Mouse (Mus musculus) embryonic facial prominence, embryonic 13.5 days (tissue): ENCODE data around the gene Igdcc4. TPM values are rescaled to one million over a fixed set of nuclear protein-coding genes. Genes with fewer than 3 reads are reported as not detected.

ENCODE experiments used
- ATAC-seq: fragments of 200-750 bp; cut with Nextera tagmentation; 2 replicates; pipeline ENCODE4 v1.8.0; 2017; ENCODE audit warnings: low read depth; ENCODE audit not compliant: insufficient number of reproducible peaks, insufficient read depth, low FRiP score, low TSS enrichment
- H3K27ac ChIP-seq: fragments of 300-500 bp; sonication (generic); 2 replicates; pipeline ENCODE4 v1.5.1; 2015; ENCODE audit warnings: moderate library complexity, mild to moderate bottlenecking, inconsistent platforms
- H3K27me3 ChIP-seq: fragments of 300-500 bp; sonication (generic); 2 replicates; pipeline ENCODE4 v1.6.1; 2015; ENCODE audit warnings: mild to moderate bottlenecking, inconsistent platforms
- H3K36me3 ChIP-seq: fragments of 300-500 bp; sonication (generic); 2 replicates; pipeline ENCODE4 v1.6.1; 2015; ENCODE audit warnings: mild to moderate bottlenecking, inconsistent platforms
- H3K4me1 ChIP-seq: fragments of 300-500 bp; sonication (generic); 2 replicates; pipeline ENCODE4 v1.6.1; 2015; ENCODE audit warnings: inconsistent platforms
- H3K4me2 ChIP-seq: fragments of 300-500 bp; sonication (generic); 2 replicates; pipeline ENCODE4 v1.6.1; 2015; ENCODE audit warnings: moderate library complexity, mild to moderate bottlenecking, inconsistent platforms
- H3K4me3 ChIP-seq: fragments of 300-500 bp; sonication (generic); 2 replicates; pipeline ENCODE4 v1.5.1; 2015; ENCODE audit warnings: mild to moderate bottlenecking, inconsistent platforms
- H3K9ac ChIP-seq: fragments of 300-500 bp; sonication (generic); 2 replicates; pipeline ENCODE4 v1.6.1; 2015; ENCODE audit warnings: mild to moderate bottlenecking, inconsistent platforms
- H3K9me3 ChIP-seq: fragments of 300-500 bp; sonication (generic); 2 replicates; pipeline ENCODE4 v1.6.1; 2016; ENCODE audit warnings: inconsistent platforms
- WGBS: fragments of 180-500 bp; shearing (Covaris S2); methylation state at CpG from one replicate; pipeline ENCODE4 v1.1.7; 2015; ENCODE audit warnings: mixed read lengths; 5-methylcytosine and 5-hydroxymethylcytosine counted together
- polyA plus RNA-seq: library from polyadenylated mRNA; unstranded; fragments of >200 nt; fragmentation: Nextera tagmentation; extraction: Ambion mirVana; gene quantifications from 2 replicates; pipeline ENCODE4 v1.2.1, GENCODE M21; 2015

Igdcc4 gene
- polyA plus RNA-seq, 1 experiment from 2014 or later = 31.0 TPM

DNA sequence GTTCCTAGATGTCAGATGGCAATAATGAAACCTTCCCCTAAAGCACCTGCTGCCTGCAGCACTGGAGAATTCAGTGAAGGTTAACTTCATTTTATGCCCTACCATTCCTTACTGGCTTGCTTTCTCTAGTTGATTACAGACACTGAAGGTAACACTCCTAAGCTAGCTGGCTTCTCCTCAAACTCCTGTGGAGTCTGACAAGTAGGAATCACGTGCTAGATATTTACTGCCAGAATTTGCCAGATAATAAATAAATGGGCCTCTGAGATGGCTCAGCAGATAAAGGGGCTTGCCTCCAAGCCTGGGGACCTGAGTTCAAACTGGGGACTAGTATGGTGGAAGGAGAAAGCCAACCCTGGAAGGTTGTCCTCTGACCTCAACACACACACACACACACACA, 14.5 kb upstream of the Igdcc4 start:
- Histone ChIP-seq H3K4me1 (0 out of 2 replicates have a peak, but pooled peaks cover 13% of the 10 kb centered on the region), H3K9ac (no peak overlapping the region), H3K27ac (no peak overlapping the region), H3K27me3 (no peaks in the 10 kb centered on the region), H3K4me2 (no peak overlapping the region), H3K4me3 (no peak overlapping the region), H3K36me3 (peaks cover 27% of the 10 kb centered on the region), H3K9me3 (no peaks in the 10 kb centered on the region)
- no peak for ATAC-seq
- WGBS = 73% methylated on average over 1 of the region's 1 CpGs

DNA sequence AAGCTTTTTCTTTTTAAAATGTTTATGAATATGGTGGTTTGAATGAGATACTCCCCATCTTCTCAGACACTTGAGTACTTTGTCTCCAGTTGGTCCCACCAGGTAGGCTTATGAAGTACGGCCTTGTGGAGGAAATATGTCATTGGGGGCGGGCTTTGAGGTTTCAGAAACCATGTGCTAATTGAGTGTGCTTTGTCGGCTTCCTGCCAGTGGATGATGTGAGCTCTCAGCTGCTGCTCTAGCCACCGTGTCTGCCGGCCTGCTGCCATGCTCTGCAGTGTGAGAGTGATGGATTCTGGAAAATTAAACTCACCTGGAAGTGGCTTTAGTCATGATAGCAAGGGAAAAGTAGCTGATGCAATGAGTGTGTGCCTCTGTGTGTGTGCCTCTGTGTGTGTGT, 13.8 kb upstream of the Igdcc4 start:
- WGBS = 34% methylated on average over 5 of the region's 5 CpGs
- Histone ChIP-seq H3K27me3 (no peaks in the 10 kb centered on the region), H3K27ac (no peak overlapping the region), H3K4me3 (no peak overlapping the region), H3K9me3 (no peaks in the 10 kb centered on the region), H3K36me3 (peaks cover 20% of the 10 kb centered on the region), H3K4me1 (0 out of 2 replicates have a peak, but pooled peaks cover 13% of the 10 kb centered on the region), H3K4me2 (no peak overlapping the region), H3K9ac (no peak overlapping the region)
- ATAC-seq = no peak

DNA sequence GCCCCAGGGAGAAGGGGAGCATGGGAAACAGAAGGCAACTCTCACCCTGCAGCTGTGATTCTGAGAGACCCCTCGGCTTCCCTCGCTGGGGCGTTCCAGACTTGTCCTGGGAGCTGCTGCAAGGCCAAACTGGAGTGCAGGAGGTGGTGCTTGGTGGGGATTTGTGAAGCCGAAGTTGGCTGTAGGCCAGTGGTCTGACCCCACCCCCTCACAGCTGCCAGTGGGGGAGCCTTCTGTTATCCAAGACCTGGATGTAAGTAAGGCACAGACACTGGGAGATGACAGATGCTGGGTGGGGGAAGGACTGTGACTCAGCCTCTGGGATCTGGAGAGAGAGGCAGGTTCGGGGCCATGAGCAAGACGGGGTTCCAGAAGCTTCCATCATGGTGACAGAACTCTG, 7.0 kb upstream of the Igdcc4 start:
- Histone ChIP-seq H3K4me1 (peaks cover 18% of the 10 kb centered on the region), H3K4me2 (no peak overlapping the region), H3K4me3 (no peak overlapping the region), H3K27ac (peak overlapping the region; percentile 1; the same call in 1 of the 2 replicates), H3K27me3 (no peaks in the 10 kb centered on the region), H3K9ac (no peak overlapping the region), H3K36me3 (no peaks in the 10 kb centered on the region), H3K9me3 (no peaks in the 10 kb centered on the region)
- ATAC-seq = no peak
- WGBS = 55% methylated on average over 6 of the region's 6 CpGs

DNA sequence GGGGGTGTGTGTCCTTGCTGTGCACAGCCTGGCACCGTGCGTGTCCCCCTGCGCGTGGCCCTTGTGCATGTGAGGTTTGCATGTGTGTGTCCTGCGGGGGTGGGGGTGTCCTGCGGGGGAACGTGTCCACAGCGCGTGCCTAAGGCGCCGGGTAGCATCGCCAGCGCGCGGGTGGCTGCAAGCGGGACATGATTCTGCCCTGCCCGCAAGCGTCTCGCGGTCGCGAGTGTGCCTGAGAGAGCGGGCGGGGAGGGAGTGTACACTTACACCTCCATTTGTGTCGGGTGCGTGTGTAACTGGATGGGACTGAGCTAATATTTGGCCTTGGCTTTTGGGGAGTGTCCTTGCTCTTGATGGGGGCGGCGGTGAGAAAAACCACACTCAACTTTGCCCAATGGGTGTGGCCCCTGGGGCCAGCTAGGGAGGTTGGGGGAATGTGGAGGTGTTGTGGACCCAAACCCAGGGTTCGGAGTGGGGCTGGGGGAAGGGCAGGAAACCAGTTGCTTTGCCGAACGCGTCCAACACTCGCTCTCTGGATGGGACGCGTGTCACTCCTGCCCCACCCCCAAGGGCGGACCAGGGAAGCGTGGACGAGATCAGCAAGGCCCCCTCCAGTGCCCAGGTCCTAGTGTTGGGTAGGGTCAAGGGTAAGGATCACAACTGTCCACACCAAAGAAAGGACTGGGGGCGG, 545 bp downstream of the Igdcc4 start:
- peak overlapping the region; percentile 95 for H3K27ac ChIP-seq
- peak; percentile 44; the same call in 1 of the 2 replicates for ATAC-seq
- H3K4me3 ChIP-seq = peak overlapping the region; percentile 82
- peak overlapping the region; percentile 92 for H3K4me2 ChIP-seq
- peaks cover 35% of the 10 kb centered on the region for H3K4me1 ChIP-seq
- H3K9ac ChIP-seq = peak overlapping the region; percentile 92
- WGBS = under 1% methylated on average over 39 of the region's 39 CpGs
- H3K27me3 ChIP-seq = no peaks in the 10 kb centered on the region
- 0 out of 2 replicates have a peak, but pooled peaks cover 2% of the 10 kb centered on the region for H3K9me3 ChIP-seq
- H3K36me3 ChIP-seq = no peaks in the 10 kb centered on the region

DNA sequence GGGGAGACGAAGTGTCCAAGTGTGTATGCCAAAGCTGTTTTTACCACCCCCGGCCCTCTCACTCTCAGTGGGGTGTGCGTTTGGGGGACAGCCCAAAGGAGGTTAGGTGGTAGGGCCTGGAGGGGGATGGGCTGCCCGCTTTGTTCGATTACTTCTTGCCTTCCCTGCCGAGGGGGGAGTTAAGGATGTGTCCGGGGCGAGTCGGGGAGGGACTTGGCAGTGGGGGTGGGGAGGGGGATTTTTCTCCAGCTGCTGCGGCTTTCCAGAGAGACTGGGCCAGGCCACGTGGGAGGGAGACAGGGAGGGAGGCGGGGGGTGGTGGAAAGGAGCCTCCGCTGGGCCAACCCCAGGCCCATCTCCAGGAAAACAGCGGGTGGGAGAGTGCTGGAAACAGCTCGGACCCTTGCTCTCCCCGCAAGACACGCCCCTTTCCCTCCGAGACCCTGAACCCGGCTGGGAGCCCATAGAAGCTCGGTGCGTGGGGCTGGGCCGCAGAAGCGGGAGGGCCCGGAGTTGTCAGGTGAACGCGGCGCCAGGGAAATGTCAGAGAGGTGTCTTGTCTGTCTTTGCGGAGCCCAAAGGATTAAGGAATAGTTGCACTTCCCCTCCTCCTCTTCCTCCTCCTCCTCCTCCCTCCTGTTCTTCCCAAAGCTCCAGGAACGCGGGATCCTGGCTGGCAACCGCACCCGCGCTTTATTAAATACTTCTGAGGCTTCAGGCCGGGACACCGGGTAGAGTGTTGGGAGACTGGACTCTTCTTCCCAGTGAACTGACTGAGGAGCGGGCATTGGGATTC, 1.3 kb downstream of the Igdcc4 start:
- H3K9ac ChIP-seq = peak overlapping the region; percentile 92
- H3K36me3 ChIP-seq = no peaks in the 10 kb centered on the region
- ATAC-seq = peak; percentile 72
- H3K27ac ChIP-seq = peak overlapping the region; percentile 95
- H3K4me2 ChIP-seq = peak overlapping the region; percentile 92
- H3K4me3 ChIP-seq = peak overlapping the region; percentile 82
- H3K4me1 ChIP-seq = peaks cover 35% of the 10 kb centered on the region
- WGBS = under 1% methylated on average over 36 of the region's 36 CpGs
- no peaks in the 10 kb centered on the region for H3K27me3 ChIP-seq
- H3K9me3 ChIP-seq = 0 out of 2 replicates have a peak, but pooled peaks cover 2% of the 10 kb centered on the region

DNA sequence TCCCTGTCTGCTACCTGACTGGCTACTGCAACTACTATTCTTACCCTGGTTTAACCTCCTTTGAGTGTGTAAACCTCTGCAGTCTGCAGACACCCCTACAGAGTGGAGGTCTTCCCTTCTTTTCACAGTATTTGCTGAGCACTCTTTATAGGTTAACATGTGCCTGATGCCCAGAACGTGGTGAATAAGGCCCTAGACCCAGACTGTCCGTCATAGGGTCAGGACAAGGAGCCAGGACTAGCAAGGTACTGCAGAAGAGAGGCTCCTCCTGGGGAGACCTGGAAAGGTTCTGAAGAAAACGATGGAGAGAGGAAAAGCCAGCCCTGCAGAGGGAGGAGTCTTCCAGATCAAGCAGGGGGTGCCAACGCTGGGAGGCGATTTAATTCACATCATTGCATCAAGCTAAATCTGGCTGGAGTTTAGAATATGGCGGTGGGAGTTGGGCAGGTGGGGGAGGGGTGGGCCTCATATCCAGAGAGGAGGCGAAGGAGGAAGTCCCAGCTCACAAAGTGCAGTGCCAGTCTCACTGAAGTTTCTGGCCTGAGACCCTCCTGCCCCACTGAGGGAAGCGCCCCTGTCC, 2.0 kb downstream of the Igdcc4 start:
- ATAC-seq = no peak
- Histone ChIP-seq H3K4me1 (peaks cover 40% of the 10 kb centered on the region), H3K9ac (peak overlapping the region; percentile 92), H3K9me3 (0 out of 2 replicates have a peak, but pooled peaks cover 2% of the 10 kb centered on the region), H3K27ac (peak overlapping the region; percentile 95), H3K4me2 (peak overlapping the region; percentile 92), H3K36me3 (no peaks in the 10 kb centered on the region), H3K27me3 (no peaks in the 10 kb centered on the region), H3K4me3 (peak overlapping the region; percentile 82)
- WGBS = 20% methylated on average over 8 of the region's 8 CpGs

DNA sequence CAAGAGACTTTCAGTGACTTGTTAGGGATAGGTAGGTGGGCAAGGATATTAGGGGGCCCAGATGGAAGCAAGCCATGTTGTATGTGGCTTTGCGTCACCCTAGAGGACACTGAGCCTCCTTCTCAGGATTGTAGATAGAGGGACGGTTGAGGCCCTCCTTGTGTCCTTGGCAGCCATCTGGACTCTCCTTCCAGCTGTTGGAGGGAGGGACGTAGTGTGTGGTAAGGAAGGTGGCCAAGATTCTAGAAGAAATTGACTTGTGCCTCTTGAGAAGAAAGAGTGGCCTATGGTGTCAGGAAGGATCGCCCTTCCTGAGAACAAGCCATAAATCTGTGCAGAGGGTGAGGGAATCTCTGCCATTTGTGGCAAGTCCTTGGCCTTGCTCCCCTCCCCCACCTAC, 5.5 kb downstream of the Igdcc4 start:
- Histone ChIP-seq H3K27me3 (no peaks in the 10 kb centered on the region), H3K4me3 (no peak overlapping the region), H3K36me3 (no peaks in the 10 kb centered on the region), H3K4me2 (no peak overlapping the region), H3K9me3 (no peaks in the 10 kb centered on the region), H3K9ac (no peak overlapping the region), H3K27ac (no peak overlapping the region), H3K4me1 (peaks cover 60% of the 10 kb centered on the region)
- no peak for ATAC-seq
- 88% methylated on average over 4 of the region's 4 CpGs for WGBS

DNA sequence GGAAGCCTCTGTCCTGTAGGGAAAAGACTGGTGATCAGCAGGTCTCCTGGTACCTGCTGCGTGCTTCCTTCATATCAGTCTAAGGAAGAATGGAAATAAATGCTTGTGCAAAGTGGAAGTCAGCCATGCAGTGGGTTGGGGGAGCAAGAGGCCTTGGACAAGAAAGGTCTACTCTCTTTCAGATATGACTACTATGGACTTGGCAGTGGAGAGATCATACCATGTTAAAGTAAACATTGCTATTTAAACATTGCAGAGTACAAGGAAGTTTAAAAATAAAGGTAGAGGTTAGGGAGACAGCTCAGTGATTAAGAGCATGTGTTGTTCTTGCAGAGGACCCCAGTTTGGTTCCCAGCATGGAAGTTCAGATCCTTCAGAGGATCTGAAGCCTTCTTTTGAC, 6.6 kb downstream of the Igdcc4 start:
- Histone ChIP-seq H3K4me1 (peaks cover 57% of the 10 kb centered on the region), H3K4me3 (no peak overlapping the region), H3K27ac (no peak overlapping the region), H3K9me3 (no peaks in the 10 kb centered on the region), H3K27me3 (no peaks in the 10 kb centered on the region), H3K36me3 (no peaks in the 10 kb centered on the region), H3K4me2 (no peak overlapping the region), H3K9ac (no peak overlapping the region)
- 93% methylated on average over 1 of the region's 1 CpGs for WGBS
- no peak for ATAC-seq

DNA sequence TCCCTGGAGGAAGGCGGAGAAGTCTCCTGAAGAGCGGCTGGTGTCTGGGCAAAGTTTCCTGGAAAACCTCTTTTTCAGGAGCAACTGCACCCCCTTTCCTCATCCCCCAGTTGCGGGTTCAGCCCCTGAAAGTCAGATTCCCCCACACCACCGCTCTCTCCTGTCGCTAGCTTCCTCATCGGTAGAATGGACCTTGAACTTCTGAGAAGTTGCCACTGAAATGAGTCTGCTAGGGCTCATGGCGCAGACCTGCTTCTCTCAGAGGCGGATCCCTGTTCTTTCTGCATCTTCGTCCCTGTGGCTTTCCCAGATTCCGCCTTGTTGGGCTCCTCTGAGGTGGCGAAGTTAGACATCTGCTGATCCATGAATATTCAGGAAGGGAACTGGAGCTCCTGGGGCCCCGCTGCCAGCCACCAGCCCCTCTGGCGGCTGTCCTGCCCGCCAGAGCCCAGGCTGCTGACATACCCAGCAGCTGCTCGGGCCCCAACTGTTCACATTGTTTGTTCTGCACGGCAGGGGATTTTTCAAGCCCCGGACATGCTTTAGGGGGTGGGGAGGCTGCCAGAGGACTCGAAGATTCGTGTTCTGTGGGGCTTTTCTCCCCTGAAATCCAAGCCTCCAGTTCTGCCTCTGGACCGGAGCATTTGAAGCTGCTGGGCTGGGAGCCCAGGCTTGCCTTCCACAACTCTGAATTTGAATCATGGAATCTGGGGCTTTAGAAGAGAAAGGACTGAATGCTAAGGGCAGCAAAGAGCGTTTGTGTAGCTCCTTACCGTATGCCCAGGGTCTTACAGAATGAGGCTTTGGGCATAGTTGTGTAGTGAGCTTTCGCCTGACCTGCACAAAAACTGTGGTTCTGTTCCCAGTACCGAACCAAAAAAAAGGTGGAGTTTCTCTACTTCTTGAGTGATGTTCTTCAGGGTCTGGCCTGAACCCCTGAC, 8.1 kb downstream of the Igdcc4 start:
- Histone ChIP-seq H3K4me2 (peak overlapping the region; percentile 60), H3K9ac (peak overlapping the region; percentile 66), H3K27ac (peak overlapping the region; percentile 94), H3K36me3 (peaks cover 14% of the 10 kb centered on the region), H3K4me3 (peak overlapping the region; percentile 20), H3K27me3 (no peaks in the 10 kb centered on the region), H3K4me1 (peaks cover 44% of the 10 kb centered on the region), H3K9me3 (no peaks in the 10 kb centered on the region)
- no peak for ATAC-seq
- 10% methylated on average over 24 of the region's 24 CpGs for WGBS

DNA sequence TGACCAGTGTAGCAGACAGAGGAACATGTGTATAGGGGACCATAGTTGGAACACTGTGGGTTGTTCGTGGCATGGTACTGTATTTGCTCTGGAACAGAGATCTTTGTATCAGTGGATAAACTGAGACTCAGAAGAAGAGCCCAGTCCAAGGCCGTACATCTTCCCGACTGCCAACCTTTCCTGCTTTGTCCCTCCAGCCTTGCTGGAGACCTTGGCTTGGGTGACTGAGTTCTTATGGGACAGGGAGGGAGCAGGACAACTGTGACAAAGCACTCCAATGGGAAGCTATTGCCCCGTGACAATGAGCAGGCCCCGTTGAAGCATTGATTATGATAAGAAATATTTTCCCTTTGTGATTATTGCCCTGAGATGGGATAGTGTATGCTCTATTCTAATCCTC, 10.4 kb downstream of the Igdcc4 start:
- H3K27me3 ChIP-seq = no peaks in the 10 kb centered on the region
- H3K9ac ChIP-seq = no peak overlapping the region
- H3K9me3 ChIP-seq = no peaks in the 10 kb centered on the region
- no peak overlapping the region for H3K4me3 ChIP-seq
- H3K36me3 ChIP-seq = peaks cover 32% of the 10 kb centered on the region
- no peak overlapping the region for H3K27ac ChIP-seq
- WGBS = 92% methylated on average over 5 of the region's 5 CpGs
- H3K4me1 ChIP-seq = peaks cover 31% of the 10 kb centered on the region
- no peak for ATAC-seq
- no peak overlapping the region for H3K4me2 ChIP-seq

DNA sequence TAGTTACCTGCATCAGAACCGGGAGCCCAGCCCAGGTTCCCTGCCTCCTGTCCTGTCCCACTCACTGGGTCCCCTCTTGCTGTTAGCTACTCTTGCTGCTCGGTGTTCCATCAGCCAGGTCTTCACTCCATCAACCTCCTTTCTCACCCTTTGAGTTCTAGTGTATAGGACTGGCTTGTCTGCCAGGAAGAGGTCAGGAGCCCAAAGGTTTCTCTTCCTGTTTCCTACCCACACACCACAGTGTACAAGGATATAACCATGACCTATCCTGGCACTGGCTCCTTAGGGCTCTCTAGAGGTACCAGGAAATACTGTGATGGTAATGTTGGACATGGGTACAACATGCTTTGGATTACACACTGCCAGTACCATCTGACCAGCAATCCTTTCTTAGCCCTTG, 12.4 kb downstream of the Igdcc4 start:
- no peak overlapping the region for H3K27ac ChIP-seq
- no peaks in the 10 kb centered on the region for H3K9me3 ChIP-seq
- 83% methylated on average over 2 of the region's 2 CpGs for WGBS
- no peaks in the 10 kb centered on the region for H3K27me3 ChIP-seq
- peaks cover 49% of the 10 kb centered on the region for H3K36me3 ChIP-seq
- H3K9ac ChIP-seq = no peak overlapping the region
- no peak overlapping the region for H3K4me2 ChIP-seq
- H3K4me3 ChIP-seq = no peak overlapping the region
- ATAC-seq = no peak
- peaks cover 21% of the 10 kb centered on the region for H3K4me1 ChIP-seq
